Mouse (Mus musculus) heart, adult 8-10 months (tissue): ENCODE measurements around the gene Atp6v1g2. TPM values are rescaled to one million over a fixed set of nuclear protein-coding genes. Genes with fewer than 3 reads are reported as not detected.
A peak's percentile ranks its signal among the peaks of the same experiment; 100 is the strongest.

Experiments used
- DNase-seq: peaks from one replicate; pipeline ENCODE4 v3.0.0; 2022; ENCODE audit warnings: low spot score
- total RNA-seq, 4 experiments: library from RNA; stranded (reverse); gene quantifications; 2 replicates each; pipeline ENCODE4 v1.2.4; 2022

The Atp6v1g2 gene
- total RNA-seq, 4 experiments from 2014 or later, result 1.7 to 3.6 (median 1.9) TPM

DNA sequence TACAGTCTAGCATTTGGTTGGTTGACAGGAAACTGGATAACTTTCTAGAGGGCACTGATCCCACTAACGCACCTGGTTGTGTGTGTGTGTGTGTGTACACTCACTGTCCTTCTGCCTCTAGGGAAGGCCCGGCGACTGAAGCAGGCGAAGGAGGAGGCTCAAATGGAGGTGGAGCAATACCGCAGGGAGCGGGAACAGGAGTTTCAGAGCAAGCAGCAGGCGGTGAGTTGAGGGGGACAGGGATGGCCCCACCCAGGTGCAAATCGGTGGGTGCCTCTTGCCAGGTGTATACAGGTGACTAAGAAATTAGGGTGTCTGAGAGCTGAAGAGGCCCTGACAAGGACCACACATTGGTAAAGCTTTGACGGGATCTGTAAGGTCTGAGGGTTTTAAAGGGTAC lies 3.5 kb downstream of the Atp6v1g2 start:
- no peak for DNase-seq

DNA sequence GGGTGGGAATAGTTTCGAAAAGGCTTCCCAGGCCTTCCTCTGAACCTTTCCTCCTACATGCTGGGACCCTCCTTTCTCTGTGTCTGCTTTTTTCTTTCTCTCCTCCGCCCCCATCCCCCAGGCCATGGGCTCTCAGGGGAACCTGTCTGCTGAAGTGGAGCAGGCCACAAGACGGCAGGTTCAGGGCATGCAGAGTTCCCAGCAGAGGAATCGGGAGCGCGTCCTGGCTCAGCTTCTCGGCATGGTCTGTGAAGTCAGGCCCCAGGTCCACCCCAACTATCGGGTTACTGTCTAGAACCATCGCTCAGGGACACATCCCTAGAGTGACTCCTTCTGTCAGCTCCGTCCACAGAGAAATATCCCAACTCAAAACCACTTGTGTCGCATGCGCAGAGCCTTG lies 4.0 kb downstream of the Atp6v1g2 start:
- no peak for DNase-seq

DNA sequence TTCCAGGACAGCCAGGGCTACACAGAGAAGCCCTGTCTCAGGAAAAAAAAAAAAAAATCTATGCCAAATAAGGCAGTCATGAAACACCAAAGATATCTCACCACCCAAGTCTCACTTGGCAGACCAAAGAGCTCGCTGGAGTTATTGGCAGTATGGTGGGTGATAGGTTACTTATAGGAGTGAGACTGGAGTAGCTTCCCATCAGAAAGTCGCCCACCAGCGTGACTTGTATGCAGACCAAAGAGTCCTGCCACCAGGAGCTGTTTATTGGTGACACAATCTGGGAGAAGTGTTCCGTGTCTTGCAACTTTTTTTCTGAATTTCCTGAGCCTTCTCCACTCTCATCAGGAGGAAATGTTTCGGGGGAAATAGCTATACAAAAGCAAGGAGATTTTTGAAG lies 6.2 kb downstream of the Atp6v1g2 start:
- no peak for DNase-seq

DNA sequence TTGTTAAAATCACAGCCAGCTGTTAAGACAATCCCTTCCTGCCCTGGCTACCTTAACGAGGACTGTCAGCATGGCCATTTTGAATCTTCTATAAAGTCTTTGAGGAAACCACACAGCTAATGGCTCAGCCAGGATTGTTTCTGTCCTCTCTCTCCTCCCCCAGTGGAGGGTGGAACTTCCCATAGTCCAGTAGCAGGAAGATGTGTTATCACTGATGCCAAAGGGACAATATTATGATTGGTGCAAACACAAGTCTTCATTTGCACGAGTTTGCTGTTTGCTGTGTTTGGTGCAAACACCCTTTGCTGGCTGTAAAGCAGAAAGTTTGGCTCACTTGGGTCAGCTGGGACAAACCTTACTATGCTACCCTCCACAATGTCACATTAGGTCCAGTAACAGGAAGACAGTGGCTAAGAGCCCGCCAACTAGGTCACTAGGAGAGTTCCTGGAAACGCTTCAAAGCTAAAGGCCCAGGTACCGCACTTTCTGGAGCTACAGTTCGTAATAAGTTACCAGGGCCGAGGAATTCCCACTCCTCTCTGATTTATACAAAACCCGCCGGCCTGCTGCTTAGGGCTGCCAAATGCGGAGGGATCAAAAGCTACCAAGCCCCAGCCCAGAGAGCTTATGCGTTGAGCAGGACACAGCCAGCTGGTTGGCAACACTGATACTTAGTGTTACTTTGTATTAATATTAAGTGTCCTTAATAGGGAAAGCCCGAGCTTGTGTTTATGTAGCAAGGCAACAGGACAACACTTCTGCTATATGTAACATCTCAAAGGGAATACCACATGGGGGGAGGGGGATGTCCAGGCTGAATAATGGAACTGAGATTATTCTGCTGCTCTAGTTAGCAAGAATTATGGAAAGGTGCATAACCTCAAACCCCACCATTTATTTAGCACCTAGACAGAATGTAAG lies 7.2 kb downstream of the Atp6v1g2 start:
- DNase-seq, result no peak

DNA sequence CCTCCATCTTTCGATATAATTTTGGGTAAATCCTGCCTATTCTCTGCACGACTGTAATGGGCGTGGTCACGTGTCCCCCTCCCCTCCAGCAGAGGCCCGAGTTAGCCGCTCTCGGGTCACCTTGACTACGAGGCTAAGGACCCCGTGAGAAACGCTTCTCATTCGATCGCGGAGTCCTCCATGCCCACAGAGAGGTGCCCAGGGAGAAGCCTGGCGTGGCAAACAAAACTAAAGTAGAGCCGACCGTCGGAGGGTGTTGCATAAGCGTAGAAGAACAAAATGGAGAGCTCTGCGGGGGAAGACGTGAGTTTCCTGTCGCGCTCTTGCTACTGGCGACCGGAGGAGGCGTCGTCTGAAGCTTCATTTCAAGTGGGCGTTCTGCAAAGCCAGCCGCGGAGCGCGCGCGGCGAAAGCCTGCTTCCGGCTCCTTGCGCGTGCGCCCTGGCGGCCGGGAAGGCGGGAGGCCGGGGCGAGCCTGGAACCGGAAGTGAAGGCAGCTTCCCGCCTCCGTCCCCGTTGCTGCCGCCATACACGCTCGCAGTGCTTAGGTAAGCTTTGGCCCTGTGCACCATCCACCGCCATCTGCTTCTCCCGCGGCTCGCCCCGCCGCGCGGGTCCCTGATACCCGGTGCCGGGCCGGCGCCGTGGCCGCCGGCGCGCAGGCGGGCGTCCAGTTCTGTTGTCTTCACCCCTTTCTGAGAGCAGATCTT lies 8.0 kb downstream of the Atp6v1g2 start, which contains the start of gene Ddx39b:
Gene Ddx39b (plus strand): TSS at position 442 of the 710 bp plus-strand sequence.
- DNase-seq, result peak; percentile 93

DNA sequence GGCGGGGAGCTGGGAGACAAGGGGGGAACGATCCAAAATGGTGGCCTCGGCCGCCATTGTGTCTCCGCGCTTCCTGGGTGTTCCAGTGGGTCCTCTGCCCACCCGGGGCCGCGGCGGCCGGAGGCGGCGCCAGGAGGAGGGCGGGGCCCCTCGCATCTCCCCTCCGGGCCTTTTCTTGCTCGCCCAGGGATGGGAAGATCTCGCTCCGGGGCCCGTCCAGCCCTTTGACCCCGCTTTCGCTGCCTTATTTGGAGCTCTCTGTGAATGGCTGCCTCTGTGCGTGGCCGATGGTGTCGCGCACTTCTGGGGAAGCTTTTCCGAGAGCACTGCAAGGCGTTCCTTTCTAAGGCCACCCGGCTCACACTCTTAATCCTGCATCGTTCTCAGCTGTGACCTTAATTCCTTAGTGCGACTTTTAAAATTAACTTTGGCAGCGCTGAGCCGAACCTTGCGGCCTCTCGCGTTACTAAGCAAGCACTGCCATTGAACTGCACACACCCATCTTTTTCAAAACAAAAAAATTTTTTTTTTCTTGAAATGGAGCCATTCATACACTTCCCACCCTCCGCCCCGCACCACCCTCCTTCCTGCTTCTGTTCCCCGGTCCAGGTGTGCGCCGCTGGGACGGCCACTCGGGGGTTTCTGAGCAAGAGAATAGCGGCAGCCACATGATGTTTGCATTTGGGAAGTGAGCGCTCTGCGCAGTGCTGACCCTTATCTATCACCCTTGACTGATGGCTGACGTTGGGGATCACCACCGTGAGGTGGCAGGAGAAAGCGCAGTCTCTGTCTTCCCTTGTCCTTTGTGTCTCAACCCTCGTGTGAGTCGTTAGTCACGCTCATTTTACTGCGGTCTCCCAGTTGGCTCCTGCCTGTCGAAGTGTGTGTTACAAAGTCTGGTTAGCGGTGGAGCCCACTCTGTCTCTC lies 8.8 kb downstream of the Atp6v1g2 start:
- DNase-seq, result no peak

DNA sequence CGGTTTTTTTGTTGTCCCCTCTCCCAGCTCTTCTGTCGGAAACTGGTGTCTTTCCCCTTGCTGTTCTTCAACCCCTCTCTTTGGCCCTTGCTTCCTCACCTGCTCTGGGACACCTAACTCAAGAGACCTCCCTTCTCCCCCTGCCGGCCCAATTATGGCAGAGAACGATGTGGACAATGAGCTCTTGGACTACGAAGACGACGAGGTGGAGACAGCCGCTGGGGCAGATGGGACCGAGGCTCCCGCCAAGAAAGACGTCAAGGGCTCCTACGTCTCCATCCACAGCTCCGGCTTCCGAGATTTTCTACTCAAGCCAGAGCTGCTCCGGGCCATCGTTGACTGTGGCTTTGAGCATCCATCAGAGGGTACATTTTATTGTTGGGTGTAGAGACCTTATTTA lies 9.6 kb downstream of the Atp6v1g2 start:
- no peak for DNase-seq

DNA sequence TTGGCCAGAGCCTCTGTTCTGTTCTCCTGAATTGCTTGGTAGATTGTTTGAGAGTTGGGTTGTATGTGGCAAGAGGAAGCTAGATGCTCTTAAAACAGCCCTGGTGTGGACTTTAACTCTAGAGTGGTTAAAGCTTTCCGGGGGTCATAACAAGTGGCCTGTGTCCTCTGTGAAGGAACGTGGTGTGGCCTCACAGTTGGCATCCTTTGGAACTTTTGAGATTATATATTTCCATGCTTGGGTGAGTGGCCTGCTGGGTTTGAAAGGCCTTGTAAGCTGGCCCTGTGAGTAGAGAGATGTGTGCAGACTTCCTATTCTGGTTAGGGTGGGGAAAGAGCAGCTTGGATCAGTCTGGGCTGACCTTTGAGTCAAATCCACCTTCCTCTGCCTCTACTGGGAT lies 11.5 kb downstream of the Atp6v1g2 start:
- no peak for DNase-seq

DNA sequence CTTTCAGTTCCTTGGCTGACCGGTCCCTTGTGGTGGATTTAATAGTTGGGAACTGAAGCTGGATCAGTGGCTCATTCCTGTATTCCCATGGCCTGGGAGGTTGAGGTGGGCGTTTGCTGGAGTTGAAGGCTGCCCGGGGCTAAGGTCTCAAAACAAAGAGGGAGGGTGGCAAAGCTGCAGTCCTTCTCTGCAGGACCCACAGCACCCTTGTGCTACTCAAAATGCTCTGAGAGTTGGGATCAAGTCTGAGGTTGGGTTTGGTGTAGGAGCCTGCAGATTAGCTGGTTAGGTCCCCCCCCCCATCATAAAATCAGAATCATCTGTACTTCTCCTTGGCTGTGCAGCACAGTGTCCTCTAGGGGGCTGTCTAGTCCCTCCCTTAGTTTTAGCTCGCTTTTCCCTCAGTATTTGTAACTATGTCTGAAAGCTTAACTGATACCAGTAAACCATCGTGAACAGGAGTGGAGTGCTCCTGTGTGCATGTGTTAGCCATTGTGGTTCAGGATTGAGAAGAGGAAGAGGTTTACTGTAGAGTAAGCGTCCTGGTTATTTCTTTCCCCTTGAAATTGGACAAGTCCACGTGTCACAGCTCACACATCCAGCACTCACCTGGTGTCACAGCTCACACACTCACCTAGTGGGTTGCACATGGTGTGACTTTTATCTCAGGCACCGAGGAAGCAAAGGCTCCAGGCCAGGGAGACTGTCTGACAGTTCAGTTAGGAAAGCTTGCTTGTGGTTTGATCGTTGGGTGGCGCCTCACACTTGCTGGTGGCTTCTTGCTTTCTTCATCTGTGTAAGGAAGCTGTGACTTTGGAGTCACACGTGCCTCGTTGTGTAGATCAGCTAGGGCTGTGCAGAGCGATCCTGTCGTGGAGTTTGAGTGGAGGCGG lies 12.5 kb downstream of the Atp6v1g2 start:
- DNase-seq, result no peak

DNA sequence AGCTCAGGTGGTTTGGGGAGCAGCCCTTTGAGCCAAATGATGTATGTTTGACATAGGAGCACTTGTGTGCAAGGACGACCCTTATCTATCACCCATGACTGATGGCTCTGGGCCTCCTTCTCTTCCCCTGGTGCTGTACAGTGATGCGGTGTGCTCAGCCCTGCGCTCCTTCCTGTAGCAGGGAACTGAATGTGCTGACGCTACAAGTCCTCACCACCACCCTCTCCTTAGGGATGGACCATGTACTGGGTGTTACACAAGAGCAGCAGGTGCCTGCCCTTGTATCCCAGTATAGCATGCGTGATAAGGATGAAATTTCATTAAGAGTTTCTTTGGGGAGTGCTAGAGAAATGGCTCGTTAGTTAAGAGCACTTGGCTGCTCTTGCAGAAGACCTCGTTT lies 13.7 kb downstream of the Atp6v1g2 start:
- no peak for DNase-seq

DNA sequence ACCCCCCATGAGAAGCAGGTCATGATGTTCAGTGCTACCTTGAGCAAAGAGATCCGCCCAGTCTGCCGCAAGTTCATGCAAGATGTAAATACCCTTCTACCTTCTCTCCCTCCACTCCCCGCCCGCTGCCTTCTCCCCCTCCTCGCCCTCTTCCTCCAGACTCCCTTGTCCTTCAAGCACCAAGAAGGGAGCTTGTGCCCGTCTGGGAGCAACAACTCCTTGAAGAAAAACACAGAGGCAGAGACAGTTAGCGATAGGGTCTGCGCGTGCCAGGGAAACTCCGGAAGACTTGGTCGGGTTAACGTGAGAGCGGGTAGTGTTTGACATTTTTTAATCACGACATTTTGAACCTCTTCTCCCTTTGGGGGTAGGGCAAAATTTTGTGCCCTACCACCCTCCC lies 15.5 kb downstream of the Atp6v1g2 start:
- no peak for DNase-seq

DNA sequence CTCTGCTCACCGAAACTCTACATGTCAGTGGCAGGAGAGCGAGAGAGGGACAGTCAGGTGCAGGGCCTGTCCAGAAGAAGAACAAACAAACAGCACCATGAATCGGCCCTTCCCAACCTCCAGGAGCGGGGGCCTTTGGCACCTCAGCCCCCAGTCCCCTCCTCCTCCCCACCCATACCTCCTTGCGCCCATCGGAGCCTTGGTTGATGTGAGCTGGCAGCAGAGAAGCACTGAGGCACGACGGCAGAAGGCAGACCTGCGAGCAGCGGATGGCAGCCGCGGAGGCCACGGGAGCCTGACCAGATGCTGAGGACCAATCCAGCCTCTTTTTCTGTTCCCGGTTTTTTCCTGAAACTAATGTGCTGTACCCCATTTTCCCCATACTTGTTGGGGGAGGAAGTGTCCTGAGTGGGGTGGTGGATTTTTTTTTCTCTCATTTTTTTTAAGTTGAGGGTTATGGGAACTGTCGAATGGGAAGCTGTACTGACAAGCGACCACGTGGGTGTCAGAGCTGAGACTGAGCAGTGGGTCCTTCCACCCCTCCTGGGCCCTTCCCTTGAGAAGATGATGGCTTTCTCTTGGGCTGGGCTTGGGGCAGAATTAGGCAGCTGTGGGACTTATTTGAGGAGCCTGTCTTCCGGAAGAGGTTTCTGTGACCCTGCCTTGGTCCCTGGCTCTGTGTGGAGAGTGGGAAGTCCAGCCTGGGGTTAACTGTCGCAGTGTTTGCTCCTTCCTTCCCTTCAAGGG lies 16.2 kb downstream of the Atp6v1g2 start:
- no peak for DNase-seq

DNA sequence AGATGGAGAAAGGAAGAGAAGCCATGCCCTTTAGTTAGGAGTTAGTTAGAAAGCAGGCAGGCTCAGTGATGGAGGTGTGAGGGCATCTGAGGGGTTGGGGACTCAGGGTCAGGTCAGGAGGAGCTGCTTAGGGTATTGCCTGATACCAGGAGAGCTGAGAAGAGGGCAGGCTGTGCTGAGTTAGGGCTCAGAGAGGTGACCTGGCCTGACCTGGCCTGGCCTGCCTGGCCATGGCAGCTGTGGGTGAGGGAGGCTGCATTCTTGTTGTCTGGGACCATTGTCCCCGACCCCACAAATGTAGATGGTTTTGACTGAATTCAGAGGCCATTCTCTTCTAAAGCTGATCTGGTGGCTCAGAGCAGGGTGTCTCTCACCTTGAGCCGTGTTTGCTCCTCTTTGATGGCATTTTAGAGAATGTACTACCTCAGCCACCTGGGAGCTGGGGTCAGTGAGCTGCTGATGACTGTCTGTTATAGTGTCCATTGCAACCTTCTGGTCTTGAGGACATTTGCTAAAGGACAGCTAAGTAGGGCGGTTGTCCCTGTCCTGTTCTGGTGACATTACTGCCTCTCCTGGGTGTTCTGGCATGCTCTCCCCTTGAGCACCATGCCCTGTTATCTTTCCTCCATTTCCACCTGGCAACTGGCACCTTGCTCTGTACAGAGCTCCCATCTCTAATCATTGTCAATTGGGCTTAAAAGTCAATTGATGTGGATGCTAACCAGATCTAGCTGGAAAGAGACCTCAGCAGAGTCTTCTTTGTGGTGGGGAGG lies 17.1 kb downstream of the Atp6v1g2 start:
- DNase-seq, result no peak

DNA sequence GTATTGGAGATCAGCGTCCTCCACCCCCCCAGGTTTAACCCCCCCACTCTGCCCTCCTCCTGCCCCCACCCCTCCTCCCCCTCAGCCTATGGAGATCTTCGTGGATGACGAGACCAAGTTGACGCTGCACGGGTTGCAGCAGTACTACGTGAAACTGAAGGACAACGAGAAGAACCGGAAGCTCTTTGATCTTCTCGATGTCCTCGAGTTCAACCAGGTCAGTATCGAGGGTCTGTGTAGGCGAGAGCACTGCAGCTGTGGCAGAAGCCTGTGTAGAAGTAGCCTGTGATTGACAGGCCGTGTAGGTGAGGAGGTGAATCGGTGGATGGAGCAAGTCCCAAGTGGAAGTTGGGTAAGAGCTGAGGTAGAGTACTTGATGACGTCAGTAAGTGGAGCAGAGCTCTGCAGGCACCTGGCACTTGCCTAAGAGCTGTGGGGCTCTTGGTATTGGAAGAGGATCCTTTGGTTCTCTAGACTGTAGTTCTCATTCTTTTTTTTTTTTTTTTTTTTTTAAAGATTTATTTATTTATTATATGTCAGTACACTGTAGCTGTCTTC lies 17.8 kb downstream of the Atp6v1g2 start:
- no peak for DNase-seq

DNA sequence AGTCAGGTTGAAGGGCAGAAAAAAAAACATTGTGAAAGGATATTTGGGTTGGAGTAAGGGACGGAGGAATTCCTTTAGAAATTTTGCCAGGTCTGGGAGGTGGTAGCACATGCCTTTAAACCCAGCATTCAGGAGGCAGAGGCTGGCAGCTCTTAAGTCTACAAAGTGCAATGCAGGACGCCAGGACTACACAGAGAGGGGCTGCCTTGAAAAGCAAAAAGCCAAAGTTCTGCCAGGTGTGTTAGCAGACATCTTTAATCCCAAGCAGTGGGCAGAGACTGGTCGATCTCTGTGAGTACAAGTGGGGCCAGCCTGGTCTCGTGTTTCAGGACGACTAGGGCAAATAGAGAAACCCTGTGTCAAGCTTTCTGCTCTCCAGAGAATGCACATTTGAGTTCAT lies 18.5 kb downstream of the Atp6v1g2 start:
- DNase-seq, result no peak

DNA sequence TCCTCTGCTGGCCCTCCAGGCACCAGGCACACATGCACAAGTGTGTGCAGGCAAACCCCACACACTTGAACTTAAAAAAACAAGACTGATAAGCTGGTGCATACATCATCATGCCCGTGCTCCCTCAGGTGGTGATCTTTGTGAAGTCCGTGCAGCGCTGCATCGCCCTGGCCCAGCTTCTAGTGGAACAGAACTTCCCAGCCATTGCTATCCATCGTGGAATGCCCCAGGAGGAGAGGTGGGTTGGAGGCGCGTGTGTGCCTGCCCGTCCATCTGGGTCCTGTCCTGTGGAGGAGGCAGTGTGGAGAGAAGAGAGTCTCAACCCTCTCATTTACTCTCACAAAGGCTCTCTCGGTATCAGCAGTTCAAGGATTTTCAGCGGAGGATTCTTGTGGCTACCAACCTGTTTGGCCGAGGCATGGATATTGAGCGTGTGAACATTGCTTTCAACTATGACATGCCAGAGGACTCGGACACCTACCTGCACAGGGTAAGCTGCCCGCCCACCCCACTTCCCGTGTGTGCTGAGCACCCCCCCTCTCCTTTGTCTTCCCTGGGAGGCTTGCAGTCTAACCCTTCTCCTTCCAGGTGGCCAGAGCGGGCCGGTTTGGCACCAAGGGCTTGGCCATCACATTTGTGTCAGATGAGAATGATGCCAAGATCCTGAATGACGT lies 19.3 kb downstream of the Atp6v1g2 start:
- no peak for DNase-seq

DNA sequence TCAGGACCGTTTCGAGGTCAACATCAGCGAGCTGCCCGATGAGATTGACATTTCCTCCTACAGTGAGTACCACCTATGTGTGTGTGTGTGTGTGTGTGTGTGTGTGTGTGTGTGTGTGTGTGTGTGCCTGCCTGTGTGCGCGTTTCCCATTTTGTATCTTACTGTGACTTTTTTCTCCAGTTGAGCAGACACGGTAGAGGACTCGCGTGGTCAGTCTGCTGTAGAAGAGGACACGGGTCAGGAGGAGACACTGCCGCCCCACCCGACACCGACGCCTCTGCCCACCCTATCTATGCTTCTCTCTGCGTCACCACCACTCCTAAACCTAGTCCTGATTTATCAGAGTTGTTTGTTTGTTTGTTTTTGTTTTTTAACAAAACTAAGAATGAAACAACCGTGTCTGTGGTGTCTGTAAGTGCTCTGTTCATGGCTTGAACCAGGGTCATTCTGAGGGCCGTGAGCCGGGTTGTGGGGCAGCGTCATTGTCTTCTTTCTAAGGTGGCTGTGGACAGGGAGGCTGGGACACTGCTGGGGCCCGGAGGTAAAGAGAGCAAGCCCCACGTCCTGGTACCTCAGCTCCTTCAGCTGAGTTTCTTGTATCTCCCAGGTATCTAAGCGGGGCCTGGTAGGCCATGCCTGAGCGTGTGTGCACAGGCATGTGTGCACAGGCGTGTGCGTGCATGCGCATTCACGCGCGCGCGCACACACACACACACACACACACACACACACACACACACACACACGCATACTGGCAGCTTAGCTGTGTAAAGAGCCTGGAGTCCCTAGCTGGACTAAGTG lies 20.0 kb downstream of the Atp6v1g2 start:
- DNase-seq, result no peak
